Mouse (Mus musculus) kidney, adult 18-20 months (tissue): Measurements from ENCODE around the gene Fbxw10.

Experiments
- DNase-seq: peaks from one replicate; pipeline ENCODE4 v3.0.0; 2021

Gene Fbxw10

GRCm38 (mm10) chr11:62845730-62846129 lies 1.1 kb upstream of the Fbxw10 start:
- no peak for DNase-seq

- no peak for DNase-seq
These were observed 854 bp downstream of the Fbxw10 start for GRCm38 (mm10) chr11:62847655-62848191.

DNA sequence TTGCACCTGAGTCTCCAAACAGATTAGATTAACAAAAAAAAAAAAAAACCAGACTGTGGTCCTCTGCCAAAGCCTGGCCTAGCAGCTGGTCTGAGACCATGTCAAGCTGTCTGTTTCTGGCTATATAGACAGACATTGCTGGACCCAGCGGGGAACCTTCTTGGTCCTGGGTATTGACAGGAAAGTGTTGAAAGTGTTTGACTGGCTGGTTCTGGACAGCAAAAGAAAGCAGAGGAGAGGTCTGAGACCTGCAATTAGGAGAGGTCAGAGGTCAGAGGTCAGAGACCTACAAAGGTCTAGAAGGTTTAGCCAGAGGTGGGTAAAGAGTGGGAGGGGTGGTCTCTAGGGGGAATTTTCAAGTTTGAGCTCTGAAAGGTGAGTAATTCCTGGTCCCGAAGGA lies 1.4 kb downstream of the Fbxw10 start:
- DNase-seq, result no peak

DNA sequence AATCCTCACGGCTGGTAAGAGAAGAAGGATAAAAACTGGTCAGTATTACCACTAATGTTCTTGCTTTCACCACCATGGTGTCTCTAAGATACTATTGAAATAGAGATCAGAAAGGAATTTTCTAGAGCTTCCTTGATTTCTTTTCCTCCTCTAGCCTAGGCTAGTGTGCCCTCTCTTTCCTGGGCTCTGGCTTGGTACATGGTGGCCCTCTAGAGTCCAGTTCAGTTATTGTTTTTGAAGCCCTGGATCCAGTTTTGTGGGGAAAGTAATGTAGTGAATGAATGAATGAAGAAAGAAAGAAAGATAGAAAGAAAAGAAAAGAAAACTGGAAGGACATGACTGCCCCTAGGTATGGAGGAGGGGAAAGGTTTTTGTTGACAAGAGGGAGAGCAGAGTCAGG lies 4.3 kb downstream of the Fbxw10 start:
- peak; percentile 25 for DNase-seq

- DNase-seq, result no peak
These were observed 6.5 kb downstream of the Fbxw10 start for GRCm38 (mm10) chr11:62853334-62853733.

GRCm38 (mm10) chr11:62865562-62865961 lies 18.7 kb downstream of the Fbxw10 start:
- DNase-seq, result no peak

DNA sequence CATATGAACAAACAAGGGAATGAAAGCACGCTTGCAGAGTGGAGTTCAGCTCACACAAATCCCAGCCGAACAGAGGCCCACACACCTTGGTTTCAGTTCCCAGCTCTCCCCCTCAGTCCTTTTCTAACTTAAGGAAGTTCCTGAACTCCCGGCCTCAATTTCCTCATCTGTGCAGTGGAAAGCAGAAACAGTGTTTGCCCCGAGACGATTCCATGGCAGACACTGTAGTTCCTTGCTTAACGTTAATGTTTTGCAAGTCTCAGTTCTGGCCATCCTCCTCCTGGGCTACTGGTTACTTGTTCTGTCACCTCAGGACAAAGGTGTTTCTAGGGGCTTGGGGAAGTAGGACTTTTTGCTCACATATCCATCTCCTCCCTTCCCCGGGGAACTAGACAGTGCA lies 19.8 kb downstream of the Fbxw10 start:
- DNase-seq, result no peak

- no peak for DNase-seq
These were observed 22.3 kb downstream of the Fbxw10 start for GRCm38 (mm10) chr11:62869201-62869600.

- DNase-seq, result no peak
These were observed 23.0 kb downstream of the Fbxw10 start for GRCm38 (mm10) chr11:62869715-62870371.

DNA sequence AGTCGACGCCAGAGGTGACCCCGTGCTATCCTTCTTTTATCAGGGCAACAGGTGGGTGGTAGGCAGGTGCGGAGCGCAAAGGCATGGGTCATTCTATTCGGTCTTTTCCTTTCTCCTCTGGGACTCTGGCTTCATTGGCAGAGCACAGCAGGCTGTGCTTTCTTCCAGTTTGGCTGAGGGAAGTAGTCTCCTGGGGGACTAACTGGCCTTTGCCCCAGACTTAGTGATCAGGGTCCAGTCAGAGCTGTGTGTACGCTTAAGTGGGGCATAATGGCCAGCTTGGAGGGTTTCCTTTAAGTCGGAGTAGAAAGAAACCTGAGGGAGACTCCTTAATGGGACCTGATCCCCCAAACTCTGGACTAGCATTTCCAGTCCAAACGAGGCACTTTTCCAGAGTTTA lies 26.6 kb downstream of the Fbxw10 start:
- no peak for DNase-seq

DNA sequence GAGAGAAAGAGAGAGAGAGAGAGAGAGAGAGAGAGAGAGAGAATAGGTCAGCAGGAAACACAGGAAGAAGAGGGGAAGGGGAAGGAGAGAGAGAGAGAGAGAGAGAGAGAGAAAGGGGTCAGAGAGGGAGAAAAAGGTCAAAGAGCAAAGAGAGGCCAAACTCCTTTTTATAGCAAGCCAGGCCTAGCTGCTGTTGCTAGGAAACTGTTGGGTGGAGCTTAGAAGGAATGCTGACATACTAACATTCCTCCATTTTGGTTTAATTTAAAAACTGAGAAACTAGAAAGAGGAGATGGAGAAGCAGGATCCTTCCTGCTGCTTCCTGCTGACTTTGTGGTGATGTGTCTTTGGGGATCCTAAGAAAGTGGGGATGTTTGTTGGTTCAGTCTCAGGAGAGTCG lies 28.8 kb downstream of the Fbxw10 start:
- DNase-seq, result no peak

- DNase-seq, result no peak
These were observed 29.6 kb downstream of the Fbxw10 start for GRCm38 (mm10) chr11:62876445-62876844.

- no peak for DNase-seq
These were observed 30.5 kb downstream of the Fbxw10 start for GRCm38 (mm10) chr11:62877391-62877790.

- no peak for DNase-seq
These were observed 31.9 kb downstream of the Fbxw10 start for GRCm38 (mm10) chr11:62878728-62879127.

- DNase-seq, result peak; percentile 97
These were observed 32.6 kb downstream of the Fbxw10 start, which contains the start of gene Tvp23b for GRCm38 (mm10) chr11:62879220-62880048. Gene Tvp23b, plus strand, starts transcription at chr11:62879455.

DNA sequence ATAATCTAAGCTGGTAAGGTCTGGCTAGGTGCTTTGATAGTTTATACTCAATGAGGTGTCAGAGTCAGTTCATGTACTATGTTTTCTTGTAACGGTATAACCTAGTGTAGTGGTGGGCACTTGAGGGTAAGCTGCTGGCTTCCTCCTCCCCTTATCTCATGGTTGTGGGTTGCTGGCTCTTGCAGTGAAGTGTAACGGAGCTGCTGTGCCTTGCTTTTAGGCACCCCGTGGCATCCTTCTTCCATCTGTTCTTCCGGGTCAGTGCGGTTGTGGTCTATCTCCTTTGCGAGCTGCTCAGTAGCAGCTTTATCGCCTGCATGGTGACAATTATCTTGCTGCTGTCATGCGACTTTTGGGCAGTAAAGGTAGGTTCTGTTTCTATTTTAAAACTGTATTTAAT lies 36.5 kb downstream of the Fbxw10 start:
- no peak for DNase-seq

DNA sequence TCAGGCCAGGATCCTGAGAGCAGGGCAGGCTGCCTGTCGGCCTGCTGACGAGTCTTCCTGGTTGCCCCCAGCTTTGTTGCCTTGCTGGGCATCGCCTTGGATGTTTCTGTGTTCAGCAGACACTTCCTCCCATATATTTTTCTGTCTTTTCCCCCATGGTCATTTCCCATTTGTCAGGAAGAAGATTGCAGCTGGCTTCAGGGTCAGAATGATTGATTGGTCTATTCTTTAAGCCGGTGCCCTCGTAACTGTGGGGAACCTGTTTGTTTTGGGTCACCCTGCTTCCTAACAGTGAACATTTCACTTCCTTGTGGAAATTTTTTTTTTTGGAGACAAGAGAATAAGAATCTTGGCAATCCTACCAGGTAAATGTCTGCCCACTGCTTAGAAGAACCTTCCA lies 38.5 kb downstream of the Fbxw10 start:
- DNase-seq, result no peak

DNA sequence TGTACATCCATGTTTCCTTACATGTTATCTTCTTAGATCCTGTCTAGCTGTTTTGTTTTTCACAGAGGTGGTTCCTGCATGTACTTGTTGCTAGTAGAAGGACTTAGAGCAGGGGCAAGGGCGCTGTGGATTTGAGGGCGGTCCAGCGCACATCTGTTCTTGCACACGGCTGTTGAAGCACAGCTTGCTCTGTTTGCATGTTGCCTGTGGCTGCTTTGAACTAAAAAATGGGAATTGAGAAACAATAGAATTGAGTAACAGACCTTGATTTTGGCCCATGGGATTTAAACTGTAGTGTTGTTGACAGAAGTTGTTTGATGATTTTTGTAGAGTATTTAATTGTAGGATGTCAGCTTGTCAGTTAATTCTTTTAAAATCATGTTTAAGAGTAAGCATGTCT lies 43.9 kb downstream of the Fbxw10 start:
- DNase-seq, result no peak

DNA sequence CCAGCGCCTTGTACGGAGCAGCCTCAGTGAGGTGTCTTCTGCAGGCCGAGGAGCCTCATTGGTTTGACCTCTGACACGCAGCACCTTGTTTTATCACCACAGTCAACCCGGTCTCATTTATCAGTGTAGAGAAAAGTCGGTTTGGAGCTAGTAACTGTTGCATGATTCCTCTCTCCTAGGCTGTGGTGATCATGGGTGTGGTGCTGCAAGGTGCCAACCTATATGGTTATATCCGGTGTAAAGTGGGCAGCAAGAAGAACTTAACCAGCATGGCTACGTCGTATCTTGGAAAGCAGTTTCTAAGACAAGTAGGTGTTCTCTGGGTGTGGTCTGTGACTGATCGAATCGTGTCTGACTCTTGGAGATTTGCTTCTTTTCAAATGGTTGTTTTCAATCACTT lies 44.9 kb downstream of the Fbxw10 start:
- DNase-seq, result no peak

DNA sequence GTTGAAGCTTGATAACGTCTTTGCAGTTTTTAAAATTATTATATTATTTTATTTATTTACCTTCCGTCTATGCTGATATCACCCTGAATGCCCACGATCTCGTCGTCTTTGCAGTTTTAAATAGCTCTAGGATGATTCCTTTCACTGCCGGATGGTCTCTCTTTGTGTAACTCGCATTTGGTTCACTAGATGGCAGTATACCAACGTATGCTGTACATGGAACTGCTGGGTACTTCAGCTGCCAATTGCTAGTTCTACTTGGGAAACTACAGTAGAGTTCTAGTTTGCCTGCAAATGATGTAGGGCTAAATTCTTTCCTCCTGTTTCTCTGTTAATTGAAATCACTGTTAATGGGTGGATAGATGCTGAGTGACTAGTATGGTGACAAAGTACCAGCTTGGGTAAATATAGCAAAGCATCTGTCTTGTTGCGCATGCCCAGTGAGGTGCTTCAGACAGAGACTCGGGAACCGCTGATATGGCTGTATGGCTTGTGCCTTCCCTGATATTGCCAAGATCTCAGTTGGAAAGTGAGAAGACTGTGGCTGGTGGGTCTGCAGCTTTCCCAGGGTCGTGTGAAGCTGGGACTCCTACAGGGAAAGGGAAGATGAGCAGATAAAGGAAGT lies 54.9 kb downstream of the Fbxw10 start:
- DNase-seq, result peak; percentile 36

DNA sequence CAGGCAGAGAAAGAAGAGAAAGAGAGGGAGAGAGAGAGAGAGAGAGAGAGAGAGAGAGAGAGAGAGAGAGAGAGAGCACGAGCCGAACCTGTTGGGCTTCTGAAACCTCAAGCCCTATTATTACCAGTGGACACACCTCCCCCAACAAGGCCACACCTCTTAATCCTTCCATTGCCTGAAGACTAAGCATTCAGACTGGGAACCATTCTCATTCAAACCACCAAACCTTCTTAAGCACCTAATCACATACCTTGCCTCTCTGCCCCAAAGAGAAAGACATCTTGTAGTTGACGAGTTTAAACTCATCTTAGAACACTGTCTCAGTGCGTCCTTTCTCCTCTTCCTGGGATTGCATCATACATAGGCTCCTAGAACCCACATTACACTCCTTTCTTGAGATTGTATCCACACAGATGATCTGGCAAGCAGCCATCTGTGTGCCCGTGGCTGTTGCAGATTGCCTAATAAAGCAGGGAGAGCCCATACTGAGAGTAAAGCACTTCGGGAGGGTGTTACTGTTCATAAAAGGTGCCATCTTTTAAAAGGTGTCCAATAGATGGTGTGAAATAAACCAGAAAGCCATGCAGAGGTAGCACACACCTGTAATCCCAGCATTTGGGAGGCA lies 57.1 kb downstream of the Fbxw10 start:
- DNase-seq, result no peak

DNA sequence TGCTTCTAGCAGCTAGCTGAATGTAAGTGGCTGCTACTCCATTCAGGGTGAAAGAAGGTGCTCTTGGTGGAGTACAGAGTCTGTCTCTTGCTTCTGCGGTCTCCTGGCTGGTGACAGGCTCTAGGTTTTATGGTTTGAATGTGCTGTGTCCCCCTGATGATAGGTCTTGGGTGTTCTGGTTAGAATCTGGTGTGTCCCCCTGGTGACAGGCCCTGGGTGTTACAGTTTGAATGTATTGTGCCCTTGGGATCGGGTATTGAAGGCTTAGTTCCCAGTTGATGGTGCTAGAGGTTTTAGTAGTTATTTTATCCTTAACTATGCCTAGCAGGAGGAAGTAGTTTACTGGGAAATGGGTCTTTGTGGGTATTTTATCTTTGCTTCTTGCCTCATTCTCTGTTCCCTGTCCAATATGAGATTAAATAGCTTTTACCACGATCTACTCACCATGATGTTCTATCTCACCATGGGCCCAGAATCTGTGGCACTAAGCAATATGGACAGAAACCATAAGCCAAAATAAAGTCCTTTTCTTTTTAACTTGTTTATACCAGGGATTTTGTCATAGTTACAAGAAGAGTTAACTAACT lies 62.9 kb downstream of the Fbxw10 start:
- no peak for DNase-seq

- DNase-seq, result no peak
These were observed 64.5 kb downstream of the Fbxw10 start for GRCm38 (mm10) chr11:62911362-62911761.
